ENCODE assay signal across 15 mouse cellular contexts in the genomic region with DNA sequence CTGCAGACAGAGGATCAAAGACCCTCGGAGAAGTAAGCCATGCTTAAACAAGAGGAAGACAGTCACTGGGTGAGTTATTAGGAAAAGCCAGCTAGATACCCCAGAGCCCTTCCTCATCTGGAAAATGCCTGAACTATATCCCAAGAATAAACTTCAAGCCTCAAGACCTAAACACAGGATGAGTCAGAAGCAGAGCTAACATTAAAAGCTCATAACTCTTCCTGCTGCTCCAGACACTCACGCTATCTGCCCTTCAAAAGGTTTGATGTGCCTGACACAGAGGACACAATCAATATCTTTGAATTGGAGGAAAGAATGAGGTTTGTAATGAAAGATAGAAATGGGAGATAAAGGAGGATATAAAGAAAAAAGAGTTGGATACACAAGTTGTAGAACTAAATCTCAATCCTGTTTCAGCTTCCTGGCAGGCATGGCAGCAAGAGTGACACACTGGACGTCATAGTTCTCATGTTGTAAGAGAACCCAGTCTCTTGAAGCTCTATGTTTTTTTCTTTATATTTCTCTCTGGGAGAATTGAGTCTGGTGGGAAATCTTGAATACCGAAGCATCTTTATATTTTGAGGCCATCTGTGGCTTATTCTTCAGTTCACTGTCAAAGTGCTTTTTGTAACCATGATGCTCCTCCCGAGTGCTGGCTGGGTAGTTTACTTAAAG. TPM values are rescaled to one million over a fixed set of nuclear protein-coding genes. Genes with fewer than 3 reads are reported as not detected.
DNase-seq lines count a peak whose midpoint lies in the region; ATAC-seq and TF ChIP-seq lines count a peak whose summit lies in the region.
"Had no signal": no experiment of that assay in that cellular context is flagged by ENCODE, and none has a peak within 500 bp of the region (broad histone marks: within the 10 kb centered on the region; RNA-seq: fewer than 3 reads in every experiment).

No protein-coding gene starts in this region.

- ATAC-seq in heart, postnatal 0 days (ENCODE audit: insufficient read depth, low read depth), result no peak
- no peak for ATAC-seq in midbrain, embryonic 14.5 days (ENCODE audit: low FRiP score, low TSS enrichment)
- no peak for ATAC-seq in neural tube, embryonic 15.5 days (ENCODE audit: low FRiP score)
- ATAC-seq in cerebellum, adult (ENCODE audit: insufficient number of reproducible peaks, low FRiP score, low TSS enrichment), result no peak

- peak overlapping the region; percentile 59 for H3K4me2 ChIP-seq in heart, postnatal 0 days (ENCODE audit: low read depth, low read length)
- H3K4me2 ChIP-seq in midbrain, embryonic 14.5 days (ENCODE audit: low read length), result no peak overlapping the region
- H3K4me2 ChIP-seq in neural tube, embryonic 15.5 days, result no peak overlapping the region
- H3K4me2 ChIP-seq: forebrain, embryonic 12.5 days had no signal

- peak overlapping the region; percentile 85 for H3K27ac ChIP-seq in heart, postnatal 0 days (ENCODE audit: low read depth)
- H3K27ac ChIP-seq in midbrain, embryonic 10.5 days (replicated peaks), result peak overlapping the region; percentile 78
- H3K27ac ChIP-seq in midbrain, embryonic 14.5 days (replicated peaks; ENCODE audit: low read depth, low read length), result no peak overlapping the region
- H3K27ac ChIP-seq in embryonic fibroblast, embryonic 13.5 days (ENCODE audit: insufficient read depth, low read length), result peak overlapping the region; percentile 90
- H3K27ac ChIP-seq in neural tube, embryonic 15.5 days (replicated peaks), result 0 out of 2 replicates have a peak overlapping the region, but pooled peaks have one; percentile 15
- H3K27ac ChIP-seq: forebrain, embryonic 12.5 days; layer of hippocampus, adult 2 months had no signal

- H3K9ac ChIP-seq in heart, postnatal 0 days (replicated peaks; ENCODE audit: low read depth, low read length), result peak overlapping the region; percentile 24; the same call in 1 of the 2 replicates
- no peak overlapping the region for H3K9ac ChIP-seq in midbrain, embryonic 14.5 days (replicated peaks; ENCODE audit: low read length)
- H3K9ac ChIP-seq in neural tube, embryonic 15.5 days (replicated peaks), result no peak overlapping the region
- H3K9ac ChIP-seq: forebrain, embryonic 12.5 days had no signal

- peak overlapping the region; percentile 34 for H3K4me3 ChIP-seq in heart, postnatal 0 days (ENCODE audit: low read depth, low read length)
- no peak overlapping the region for H3K4me3 ChIP-seq in midbrain, embryonic 10.5 days
- no peak overlapping the region for H3K4me3 ChIP-seq in midbrain, embryonic 14.5 days (replicated peaks; ENCODE audit: low read depth, low read length)
- no peak overlapping the region; the same call in 1 of the 2 replicates for H3K4me3 ChIP-seq in embryonic fibroblast, embryonic 13.5 days (ENCODE audit: insufficient read depth, low read length)
- H3K4me3 ChIP-seq in neural tube, embryonic 15.5 days (replicated peaks), result no peak overlapping the region
- H3K4me3 ChIP-seq: forebrain, embryonic 12.5 days; layer of hippocampus, adult 2 months had no signal

- intact Hi-C loops in heart, postnatal 10 days (cut with DNase I), result no loop called here

- H3K36me3 ChIP-seq in heart, postnatal 0 days (replicated peaks; ENCODE audit: control insufficient read depth, insufficient read depth, low read length), result no peaks in the 10 kb centered on the region
- no peaks in the 10 kb centered on the region for H3K36me3 ChIP-seq in midbrain, embryonic 10.5 days
- no peaks in the 10 kb centered on the region for H3K36me3 ChIP-seq in midbrain, embryonic 14.5 days (ENCODE audit: control insufficient read depth, insufficient read depth, low read length)
- H3K36me3 ChIP-seq in neural tube, embryonic 15.5 days, result no peaks in the 10 kb centered on the region
- H3K36me3 ChIP-seq: forebrain, embryonic 12.5 days; G1E had no signal

- no peak for TF ChIP-seq EP300 in heart, postnatal 0 days (IDR thresholded peaks at IDR 0.05; ENCODE audit: low read depth)

- peaks cover 34% of the 10 kb centered on the region for H3K4me1 ChIP-seq in heart, postnatal 0 days (ENCODE audit: control insufficient read depth, insufficient read depth)
- peaks cover 59% of the 10 kb centered on the region for H3K4me1 ChIP-seq in midbrain, embryonic 10.5 days
- peaks cover 9% of the 10 kb centered on the region for H3K4me1 ChIP-seq in midbrain, embryonic 14.5 days (ENCODE audit: control insufficient read depth, insufficient read depth, low read length)
- H3K4me1 ChIP-seq in embryonic fibroblast, embryonic 13.5 days (ENCODE audit: control insufficient read depth, insufficient read depth, low read length), result peaks cover 19% of the 10 kb centered on the region
- H3K4me1 ChIP-seq in neural tube, embryonic 15.5 days, result peaks cover 36% of the 10 kb centered on the region

- H3K9me3 ChIP-seq in heart, postnatal 0 days (replicated peaks; ENCODE audit: control insufficient read depth, low read length), result no peaks in the 10 kb centered on the region
- H3K9me3 ChIP-seq in midbrain, embryonic 10.5 days (replicated peaks), result no peaks in the 10 kb centered on the region
- H3K9me3 ChIP-seq in midbrain, embryonic 14.5 days (ENCODE audit: control insufficient read depth, low read length), result no peaks in the 10 kb centered on the region
- no peaks in the 10 kb centered on the region for H3K9me3 ChIP-seq in neural tube, embryonic 15.5 days (replicated peaks)
- H3K9me3 ChIP-seq: forebrain, embryonic 12.5 days; G1E had no signal

- TF ChIP-seq CTCF in heart, postnatal 0 days (IDR thresholded peaks at IDR 0.05; ENCODE audit: low read depth), result no peak
- TF ChIP-seq CTCF in embryonic fibroblast, embryonic 13.5 days (IDR thresholded peaks at IDR 0.05; ENCODE audit: borderline replicate concordance, insufficient read depth, low read length), result no peak

- no peaks in the 10 kb centered on the region for H3K27me3 ChIP-seq in heart, postnatal 0 days (ENCODE audit: control insufficient read depth, insufficient read depth, low read length)
- H3K27me3 ChIP-seq in midbrain, embryonic 10.5 days (ENCODE audit: low read depth, poor library complexity, severe bottlenecking), result no peaks in the 10 kb centered on the region
- no peaks in the 10 kb centered on the region for H3K27me3 ChIP-seq in midbrain, embryonic 14.5 days (ENCODE audit: control insufficient read depth, insufficient read depth, low read length)
- H3K27me3 ChIP-seq in neural tube, embryonic 15.5 days (replicated peaks), result 0 out of 2 replicates have a peak, but pooled peaks cover 3% of the 10 kb centered on the region

- 40% methylated on average over 5 of the region's 5 CpGs for WGBS in heart, postnatal 0 days
- WGBS in midbrain, embryonic 10.5 days, result 27% methylated on average over 5 of the region's 5 CpGs
- 22% methylated on average over 5 of the region's 5 CpGs for WGBS in midbrain, embryonic 14.5 days
- WGBS in neural tube, embryonic 15.5 days, result 27% methylated on average over 5 of the region's 5 CpGs

- 0 out of 2 replicates have a peak, but pooled peaks have one; percentile 13 for TF ChIP-seq POLR2A in embryonic fibroblast, embryonic 13.5 days (IDR thresholded peaks at IDR 0.05; ENCODE audit: low read depth, low read length)

- DNase-seq in heart, postnatal 0 days (ENCODE audit: low spot score), result no peak
- DNase-seq in heart, postnatal 10 days, result no peak
- DNase-seq in midbrain, embryonic 10.5 days (ENCODE audit: low spot score), result no peak
- DNase-seq in midbrain, embryonic 14.5 days, result no peak
- no peak for DNase-seq in cerebellum, postnatal 10 days
- DNase-seq: adrenal gland, adult 8-10 months; cerebellum, adult 11 months had no signal

RNA-seq across cellular contexts. Expression of a gene that starts 37.6 kb away (rescaled TPM):
- 1.1 TPM in 1 of 2 replicates, not detected in the other for total RNA-seq in heart, postnatal 0 days (2014; rRNA removed; ENCODE audit: low replicate concordance)
- 1.5 TPM in 1 of 2 replicates, not detected in the other for polyA plus RNA-seq in heart, postnatal 0 days (2015; fragmentation: Nextera tagmentation; extraction: Ambion mirVana)
- not detected for total RNA-seq in heart, postnatal 10 days (2021)
- polyA plus RNA-seq in midbrain, embryonic 10.5 days (2016; fragmentation: Nextera tagmentation; extraction: Ambion mirVana), result not detected in 2 replicates
- not detected in 2 replicates for polyA plus RNA-seq in midbrain, embryonic 14.5 days (2014; fragmentation: Nextera tagmentation; extraction: Ambion mirVana)
- polyA plus RNA-seq in embryonic fibroblast, embryonic 13.5 days (2011; ENCODE audit: insufficient read length, low read depth, missing spikeins), result not detected in 2 replicates
- polyA plus RNA-seq in neural tube, embryonic 15.5 days (2015; fragmentation: Nextera tagmentation; extraction: Ambion mirVana), result 0.82 and 0.98 TPM in 2 replicates
- total RNA-seq: adrenal gland, adult 8-10 months; G1E; gastrocnemius, postnatal 4 days; liver, adult 2 months had no signal
- polyA plus RNA-seq: forebrain, embryonic 12.5 days; G1E; liver, adult 2 months had no signal
